ENCODE assay signal across 16 mouse cellular contexts in the genomic region with DNA sequence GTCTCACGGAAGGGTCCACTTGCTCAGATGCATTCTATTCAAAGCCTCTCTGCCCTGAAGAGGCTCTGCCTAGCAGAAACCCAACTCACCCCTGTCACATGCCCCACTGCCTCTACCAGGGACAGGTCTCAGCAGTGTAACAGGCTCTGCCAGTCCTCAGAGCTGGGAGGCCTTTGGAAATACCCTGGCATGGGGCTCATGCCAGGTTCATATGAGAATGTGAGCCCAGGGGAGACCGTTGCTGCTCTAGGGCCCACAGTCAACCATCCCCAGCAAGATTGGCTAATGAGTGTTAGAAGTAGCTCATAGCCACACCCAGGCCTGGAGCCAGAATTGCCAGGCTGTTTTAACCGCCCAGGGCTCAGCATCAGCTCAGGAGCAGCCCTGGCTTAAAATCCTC. TPM values are rescaled to one million over a fixed set of nuclear protein-coding genes. Genes with fewer than 3 reads are reported as not detected.
DNase-seq lines count a peak whose midpoint lies in the region; ATAC-seq lines count a peak whose summit lies in the region.
"Had no signal": no experiment of that assay in that cellular context is flagged by ENCODE, and none has a peak within 500 bp of the region (broad histone marks: within the 10 kb centered on the region; RNA-seq: fewer than 3 reads in every experiment).

No protein-coding gene starts in this region.

- H3K27me3 ChIP-seq in kidney, embryonic 16.5 days (ENCODE audit: insufficient read depth, low read length): no peaks in the 10 kb centered on the region
- H3K27me3 ChIP-seq: embryonic facial prominence, embryonic 12.5 days; lung, embryonic 15.5 days had no signal

- H3K27ac ChIP-seq in kidney, embryonic 16.5 days (ENCODE audit: low read length): no peak overlapping the region
- H3K27ac ChIP-seq: embryonic facial prominence, embryonic 12.5 days; layer of hippocampus, adult 2 months; lung, embryonic 15.5 days had no signal

- no peak overlapping the region for H3K4me2 ChIP-seq in kidney, embryonic 16.5 days (replicated peaks; ENCODE audit: low read depth, low read length)
- H3K4me2 ChIP-seq: embryonic facial prominence, embryonic 12.5 days; liver, embryonic 11.5 days; lung, embryonic 15.5 days had no signal

- H3K36me3 ChIP-seq in kidney, embryonic 16.5 days (ENCODE audit: insufficient read depth, low read length): no peaks in the 10 kb centered on the region
- H3K36me3 ChIP-seq: embryonic facial prominence, embryonic 12.5 days; G1E; lung, embryonic 15.5 days; midbrain, embryonic 10.5 days had no signal

- H3K9me3 ChIP-seq in kidney, embryonic 16.5 days (ENCODE audit: low read length): no peaks in the 10 kb centered on the region
- H3K9me3 ChIP-seq: embryonic facial prominence, embryonic 12.5 days; G1E; lung, embryonic 15.5 days; midbrain, embryonic 10.5 days had no signal

- WGBS in kidney, embryonic 16.5 days: 74% methylated on average over 3 of the region's 3 CpGs

- H3K4me3 ChIP-seq in kidney, embryonic 16.5 days (ENCODE audit: low read length): no peak overlapping the region
- H3K4me3 ChIP-seq: embryonic facial prominence, embryonic 12.5 days; layer of hippocampus, adult 2 months; lung, embryonic 15.5 days; midbrain, embryonic 10.5 days had no signal

- no peak for ATAC-seq in kidney, embryonic 16.5 days (ENCODE audit: low FRiP score, low TSS enrichment)

- H3K9ac ChIP-seq in kidney, embryonic 16.5 days (replicated peaks; ENCODE audit: low read length): no peak overlapping the region
- H3K9ac ChIP-seq: embryonic facial prominence, embryonic 12.5 days; lung, embryonic 15.5 days had no signal

- H3K4me1 ChIP-seq in kidney, embryonic 16.5 days (ENCODE audit: insufficient read depth, low read length): peaks cover 22% of the 10 kb centered on the region

- peak; percentile 37 for DNase-seq in cerebellum, adult 11-12 months
- no peak for DNase-seq in cerebellum, postnatal 4 days (ENCODE audit: low spot score in 2 of 2)
- DNase-seq in kidney, adult 18-20 months: peak; percentile 23
- peak; percentile 69 for DNase-seq in 3T3-L1 (ENCODE audit: low read depth, low spot score)
- DNase-seq in kidney, postnatal 14 days: peak; percentile 40
- DNase-seq in lung, postnatal 25 days (ENCODE audit: low spot score): no peak
- no peak for DNase-seq in ovary, adult 18-20 months (ENCODE audit: low spot score)
- DNase-seq: B cell, adult 2 months; right cerebral cortex, postnatal 4 days had no signal

RNA-seq across cellular contexts. Expression of a gene that starts 5.5 kb away (rescaled TPM):
- 38.5 and 41.9 TPM in 2 replicates for polyA plus RNA-seq in kidney, embryonic 16.5 days (2015; fragmentation: Nextera tagmentation; extraction: Ambion mirVana)

RNA-seq across cellular contexts. Expression of a gene that starts 32.3 kb away (rescaled TPM):
- polyA plus RNA-seq in kidney, embryonic 16.5 days (2015; fragmentation: Nextera tagmentation; extraction: Ambion mirVana): 135 and 139 TPM in 2 replicates

Comparison
In these comparisons a context has a peak if more than half of its experiments do, and no peak if none do; other contexts are left out.
1. DNase-seq: peak in cerebellum, adult 11-12 months (single experiment), kidney, adult 18-20 months (single experiment), 3T3-L1 (single experiment) and kidney, postnatal 14 days (single experiment); none in cerebellum, postnatal 4 days (0 of 2), lung, postnatal 25 days (single experiment) and ovary, adult 18-20 months (single experiment).